Mouse (Mus musculus) cerebellum, adult 11-12 months (tissue): ENCODE measurements around the gene Magel2.

Experiments
- DNase-seq: peaks from one replicate; pipeline ENCODE4 v3.0.0; 2022

Magel2 gene

GRCm38 (mm10) chr7:62376510-62377304 is at the start of gene Magel2:
Gene Magel2, plus strand, starts transcription at chr7:62377010.
- DNase-seq, result no peak

DNA sequence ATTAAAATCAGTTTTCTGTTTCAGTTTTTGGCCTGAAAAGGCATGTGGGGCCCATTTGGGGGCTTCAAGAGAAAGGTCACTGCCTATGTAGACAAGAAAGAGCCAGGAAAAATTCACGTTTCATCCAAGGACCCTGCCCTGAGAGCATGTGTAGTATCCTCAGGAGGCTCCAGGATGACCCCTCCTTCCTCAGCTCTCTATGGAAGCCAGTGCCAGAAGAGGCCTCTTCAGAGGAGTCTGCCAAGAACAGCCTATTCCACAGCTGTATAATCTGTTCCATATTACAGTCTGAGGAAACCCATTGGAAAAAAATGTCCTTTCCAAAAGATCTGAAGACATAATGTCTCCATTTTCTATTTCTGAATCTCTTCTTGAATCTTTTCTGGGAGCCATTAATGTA is 31.4 kb upstream of the Magel2 start:
- DNase-seq, result no peak

GRCm38 (mm10) chr7:62346269-62346668 is 30.5 kb upstream of the Magel2 start, which contains the start of gene Ndn:
Gene Ndn, plus strand, starts transcription at chr7:62346569.
- no peak for DNase-seq

DNA sequence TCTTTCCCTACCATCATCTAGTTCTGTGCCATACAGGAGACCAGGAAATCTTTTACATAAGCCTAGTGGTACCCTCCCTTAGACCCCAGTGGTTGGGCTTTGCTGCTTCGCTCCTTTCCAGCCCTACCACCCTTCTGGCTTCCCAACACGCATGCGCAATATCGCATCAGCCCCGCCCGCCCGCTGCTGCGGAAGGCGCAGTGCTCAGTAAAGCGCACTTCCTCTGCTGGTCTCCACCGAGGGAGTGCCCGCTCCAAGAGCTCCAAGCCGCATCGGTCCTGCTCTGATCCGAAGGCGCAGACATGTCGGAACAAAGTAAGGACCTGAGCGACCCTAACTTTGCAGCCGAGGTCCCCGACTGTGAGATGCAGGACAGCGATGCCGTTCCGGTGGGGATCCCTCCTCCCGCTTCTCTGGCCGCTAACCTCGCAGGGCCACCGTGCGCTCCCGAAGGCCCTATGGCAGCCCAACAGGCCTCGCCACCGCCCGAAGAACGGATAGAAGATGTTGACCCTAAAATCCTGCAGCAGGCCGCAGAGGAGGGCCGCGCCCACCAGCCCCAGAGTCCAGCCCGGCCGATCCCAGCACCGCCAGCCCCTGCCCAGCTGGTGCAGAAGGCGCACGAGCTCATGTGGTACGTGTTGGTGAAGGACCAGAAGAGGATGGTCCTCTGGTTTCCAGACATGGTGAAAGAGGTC is 28.6 kb upstream of the Magel2 start:
- peak; percentile 83 for DNase-seq

GRCm38 (mm10) chr7:62348804-62349190 is 28.0 kb upstream of the Magel2 start:
- no peak for DNase-seq

- DNase-seq, result no peak
Observed at GRCm38 (mm10) chr7:62351266-62351665, 25.5 kb upstream of the Magel2 start.

GRCm38 (mm10) chr7:62365039-62365636 is 11.7 kb upstream of the Magel2 start:
- no peak for DNase-seq

DNA sequence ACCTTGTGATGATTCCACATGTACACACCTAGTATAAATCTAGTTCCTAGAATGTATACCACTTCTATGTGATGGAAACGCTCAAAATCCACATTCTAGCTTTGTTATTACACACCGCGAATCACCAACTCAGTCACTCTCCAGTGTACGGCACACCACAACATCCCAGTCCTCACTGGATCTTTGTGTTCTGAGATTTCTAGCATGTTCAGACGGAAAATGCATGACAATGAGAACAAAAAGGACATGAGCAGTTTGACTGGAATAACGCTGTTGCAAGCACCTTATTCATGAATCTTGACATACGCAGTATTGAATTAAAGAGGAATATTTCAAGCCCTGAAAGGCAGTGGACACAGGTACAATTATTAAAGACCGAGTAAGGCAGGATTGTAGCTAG is 10.1 kb upstream of the Magel2 start:
- DNase-seq, result no peak

DNA sequence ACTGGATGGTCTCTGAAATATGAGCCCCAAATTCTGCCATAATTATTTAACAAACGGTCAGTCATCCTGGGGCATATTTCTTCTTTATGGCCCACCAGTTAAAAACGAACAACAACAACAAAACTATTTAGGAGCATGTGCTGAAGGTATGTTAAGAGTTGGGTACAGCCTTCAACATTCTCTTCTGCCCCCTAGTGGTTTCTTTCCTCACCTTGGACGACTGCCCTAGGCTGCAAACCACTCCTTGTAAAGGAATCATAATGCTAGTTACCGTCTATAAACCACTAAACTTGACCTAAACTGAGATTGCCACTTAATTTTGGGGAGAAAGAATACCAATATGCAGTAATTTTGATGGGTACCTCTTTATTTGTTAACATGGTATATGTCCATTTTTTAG is 1.2 kb upstream of the Magel2 start:
- no peak for DNase-seq

- DNase-seq, result no peak
Observed at GRCm38 (mm10) chr7:62377313-62377712, 503 bp downstream of the Magel2 start.

DNA sequence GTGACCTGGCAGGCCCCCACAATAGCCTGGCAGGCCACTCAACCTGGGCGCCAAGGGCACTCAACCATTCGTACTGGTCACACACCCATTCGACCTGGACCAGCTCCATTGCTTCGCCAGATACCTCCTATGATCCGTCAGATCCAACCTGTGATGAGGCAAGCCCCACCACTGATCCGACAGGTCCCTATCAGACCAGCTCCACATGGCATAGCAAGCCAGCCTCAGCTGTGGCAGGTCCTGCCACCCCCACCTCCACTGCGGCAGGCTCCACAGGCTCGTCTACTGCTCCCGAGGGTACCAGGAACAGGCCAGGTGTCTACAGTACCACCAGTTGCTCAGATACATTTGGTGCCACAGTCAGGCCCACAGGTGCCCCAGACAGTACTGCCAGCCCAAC is 1.7 kb downstream of the Magel2 start:
- DNase-seq, result no peak

DNA sequence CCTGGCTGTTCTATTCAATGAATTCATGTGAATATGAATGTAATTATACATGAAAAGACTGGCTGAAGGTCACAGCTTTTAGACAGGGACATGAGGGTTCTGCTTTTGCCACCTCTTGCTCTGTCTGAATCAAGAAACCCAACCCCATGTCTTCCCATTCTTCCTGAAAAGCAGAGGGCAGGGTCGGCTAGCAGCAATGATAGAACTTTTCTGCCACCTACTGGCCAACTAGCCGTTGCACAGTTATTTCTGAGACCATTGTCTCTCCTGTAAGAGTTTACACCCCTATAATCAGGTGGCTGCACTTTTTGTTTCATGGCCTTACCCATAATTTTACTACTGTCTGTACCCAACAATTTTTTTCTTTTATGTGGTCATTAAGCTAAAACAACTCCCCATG is 5.6 kb downstream of the Magel2 start:
- DNase-seq, result no peak

GRCm38 (mm10) chr7:62388291-62388690 is 11.5 kb downstream of the Magel2 start:
- no peak for DNase-seq

DNA sequence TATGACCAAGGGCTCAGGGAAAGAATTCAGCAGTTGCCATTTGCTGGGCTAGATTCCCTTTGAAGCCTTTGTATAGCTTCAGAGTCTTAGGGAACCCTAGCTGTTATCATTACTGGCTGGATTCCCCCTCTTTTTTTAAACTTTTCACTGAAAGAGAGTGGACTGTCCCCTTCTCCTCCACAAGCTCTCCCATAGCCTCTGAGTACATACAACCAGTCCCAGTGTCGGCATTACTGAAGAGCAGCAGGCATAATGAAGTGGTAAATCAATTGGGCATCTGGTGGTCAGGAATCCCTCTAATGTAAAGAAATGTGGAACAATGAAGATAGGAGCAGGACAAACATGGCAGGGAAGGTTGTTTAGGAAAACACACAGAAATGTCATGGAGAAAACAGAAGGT is 15.4 kb downstream of the Magel2 start:
- no peak for DNase-seq

GRCm38 (mm10) chr7:62406573-62407050 is 29.8 kb downstream of the Magel2 start:
- DNase-seq, result no peak

DNA sequence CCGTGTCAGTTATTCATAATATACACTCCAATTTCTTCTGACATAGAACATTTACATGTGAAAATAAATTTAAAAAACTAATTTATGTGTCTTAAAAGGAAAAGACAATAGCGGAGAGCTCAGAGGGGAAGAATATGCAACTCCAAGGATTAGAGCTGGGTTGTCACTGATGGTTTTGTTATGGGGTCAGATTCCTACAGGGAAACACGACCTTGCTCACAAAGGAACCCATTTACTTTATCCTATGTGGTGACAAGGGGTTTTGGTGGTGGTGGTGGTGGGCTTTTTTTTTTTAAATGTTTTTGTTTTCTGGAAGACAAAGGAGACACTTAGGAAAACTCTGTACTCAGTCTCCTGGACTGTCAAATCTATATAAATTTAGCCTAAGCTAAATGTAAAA is 31.0 kb downstream of the Magel2 start:
- no peak for DNase-seq

GRCm38 (mm10) chr7:62415222-62415621 is 38.4 kb downstream of the Magel2 start:
- no peak for DNase-seq

- no peak for DNase-seq
Observed at GRCm38 (mm10) chr7:62416173-62416572, 39.4 kb downstream of the Magel2 start.

DNA sequence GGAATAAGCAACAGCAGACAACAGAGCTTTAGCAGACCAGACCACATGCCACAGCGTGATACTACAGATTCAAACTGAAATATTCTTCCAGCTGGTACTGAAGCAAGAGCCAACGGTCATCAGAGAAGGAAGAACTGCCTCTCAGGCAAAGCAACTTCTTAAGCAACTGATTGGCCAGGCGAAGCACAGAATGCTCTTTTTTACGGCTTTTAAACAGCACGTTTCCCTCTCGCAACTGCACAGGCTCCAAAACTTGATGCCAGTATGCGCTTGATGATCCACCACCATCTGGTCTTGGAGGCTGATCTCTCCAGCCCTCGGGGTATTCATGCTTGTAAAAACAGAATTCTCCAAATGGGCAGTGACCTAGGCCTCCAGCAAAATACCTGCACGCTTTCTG is 41.5 kb downstream of the Magel2 start:
- no peak for DNase-seq

GRCm38 (mm10) chr7:62419105-62419492 is 42.3 kb downstream of the Magel2 start:
- DNase-seq, result no peak

DNA sequence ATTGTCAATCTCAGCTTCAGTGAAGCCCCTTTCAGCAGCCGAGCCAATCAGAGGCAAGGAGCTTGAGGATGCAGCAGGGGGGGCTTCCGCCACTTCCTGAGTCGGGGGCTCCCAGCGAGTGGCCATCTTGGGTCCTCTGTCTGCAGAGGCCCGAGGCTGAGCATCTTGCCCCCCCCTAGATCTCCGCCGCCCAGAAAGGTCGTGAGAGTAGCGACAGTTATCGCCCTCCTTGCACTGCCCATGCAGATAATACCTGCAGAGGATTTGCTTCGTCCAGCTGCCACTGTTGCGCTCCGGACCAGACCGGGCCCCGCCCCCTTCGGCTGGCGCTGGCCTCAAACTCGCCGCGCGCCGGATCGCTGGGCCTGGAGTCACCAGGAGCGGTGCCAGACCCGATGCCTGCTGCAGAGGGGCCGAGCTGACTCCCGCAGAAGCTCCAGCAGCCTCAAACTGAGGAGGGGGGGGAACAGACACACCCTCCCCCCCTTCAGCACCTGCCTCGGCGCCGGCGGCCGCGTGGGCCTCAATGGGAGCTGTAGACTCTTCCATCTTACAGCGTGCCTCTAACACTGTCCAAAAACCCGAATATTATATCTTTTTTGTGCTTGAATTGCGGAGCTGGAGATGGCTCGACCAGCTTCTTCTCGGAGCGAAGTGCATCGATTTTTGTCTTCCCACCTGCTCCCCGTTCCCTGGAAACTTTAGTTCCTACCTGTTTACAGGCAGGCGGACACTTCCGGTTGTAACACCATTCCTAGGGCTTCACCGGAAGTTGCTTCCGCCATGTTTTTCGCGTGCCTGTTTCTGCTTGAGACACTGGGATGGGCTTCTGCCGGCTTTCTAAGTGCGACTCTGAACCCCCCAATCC is 42.9 kb downstream of the Magel2 start, which contains the start of gene Mkrn3:
Gene Mkrn3, minus strand, starts transcription at position 647 of the 868 bp plus-strand sequence.
- peak; percentile 9 for DNase-seq

DNA sequence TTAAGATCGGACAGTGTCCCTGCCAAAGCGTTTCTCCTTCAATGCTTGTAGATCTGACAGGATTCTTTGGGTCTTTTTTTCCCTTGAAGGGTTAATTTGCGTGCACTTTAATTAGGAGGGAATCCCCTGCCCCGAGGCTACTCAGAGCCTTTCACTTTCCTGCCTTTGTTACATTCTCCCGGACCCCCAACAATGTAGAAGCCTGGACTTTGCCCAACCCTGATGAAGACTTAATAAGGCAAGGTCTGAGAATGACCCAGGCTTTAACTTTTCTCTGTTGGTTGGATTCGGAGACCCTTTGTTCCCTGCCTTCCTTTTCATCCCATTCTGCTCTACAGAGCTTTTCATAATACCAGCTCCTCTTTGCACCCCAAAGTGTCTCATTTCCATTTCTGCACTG is 43.8 kb downstream of the Magel2 start:
- DNase-seq, result no peak

DNA sequence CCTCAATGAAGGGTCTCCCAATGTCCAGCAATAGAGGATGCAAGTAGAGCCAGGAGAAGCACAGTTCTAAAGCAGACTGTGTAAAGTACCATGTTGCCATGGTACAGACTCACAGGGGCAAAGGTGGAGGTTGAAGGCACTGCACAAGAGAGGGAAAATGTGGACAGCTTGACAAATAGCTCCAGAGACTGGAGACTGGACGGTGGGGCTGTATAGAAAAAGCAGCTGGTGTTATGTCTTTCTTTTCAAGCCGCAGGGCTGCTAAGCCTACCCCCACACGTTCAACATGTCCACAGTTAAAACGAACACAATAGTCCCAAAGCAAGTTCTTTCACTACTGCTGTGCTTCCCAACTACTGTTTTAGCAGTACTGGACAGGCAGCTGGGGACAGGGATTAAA is 46.4 kb downstream of the Magel2 start:
- DNase-seq, result no peak
